Mouse (Mus musculus) heart, embryonic 15.5 days (tissue): ENCODE data around the gene Fam13a. TPM values are rescaled to one million over a fixed set of nuclear protein-coding genes. Genes with fewer than 3 reads are reported as not detected.
A peak's percentile ranks its signal among the peaks of the same experiment; 100 is the strongest.

Experiments used
- ATAC-seq: fragments of 200-750 bp; cut with Nextera tagmentation; replicated peaks from 2 replicates; pipeline ENCODE4 v1.8.0; 2017; ENCODE audit warnings: low read depth, moderate TSS enrichment; ENCODE audit not compliant: insufficient number of reproducible peaks, insufficient read depth, low FRiP score
- H3K27ac ChIP-seq: fragments of 300-500 bp; sonication (generic); 2 replicates; pipeline ENCODE4 v1.5.1; 2015; ENCODE audit warnings: mild to moderate bottlenecking, inconsistent platforms
- H3K27me3 ChIP-seq: fragments of 300-500 bp; sonication (generic); 2 replicates; pipeline ENCODE4 v1.6.1; 2015; ENCODE audit warnings: inconsistent platforms
- H3K36me3 ChIP-seq: fragments of 300-500 bp; sonication (generic); 2 replicates; pipeline ENCODE4 v1.6.1; 2015; ENCODE audit warnings: mild to moderate bottlenecking, inconsistent platforms
- H3K4me1 ChIP-seq: fragments of 300-500 bp; sonication (generic); replicated peaks from 2 replicates; pipeline ENCODE4 v1.6.1; 2015; ENCODE audit warnings: inconsistent platforms
- H3K4me2 ChIP-seq: fragments of 300-500 bp; sonication (generic); 2 replicates; pipeline ENCODE4 v1.6.1; 2015; ENCODE audit warnings: inconsistent platforms, mild to moderate bottlenecking, moderate library complexity
- H3K4me3 ChIP-seq: fragments of 300-500 bp; sonication (generic); 2 replicates; pipeline ENCODE4 v1.5.1; 2015; ENCODE audit warnings: mild to moderate bottlenecking, inconsistent platforms
- H3K9ac ChIP-seq: fragments of 300-500 bp; sonication (generic); 2 replicates; pipeline ENCODE4 v1.6.1; 2015; ENCODE audit warnings: mild to moderate bottlenecking, inconsistent platforms
- H3K9me3 ChIP-seq: fragments of 300-500 bp; sonication (generic); replicated peaks from 2 replicates; pipeline ENCODE4 v1.6.1; 2016; ENCODE audit warnings: inconsistent platforms
- WGBS: fragments of 180-500 bp; shearing (Covaris S2); methylation state at CpG from one replicate; pipeline ENCODE4 v1.1.7; 2015; ENCODE audit warnings: mixed read lengths; 5-methylcytosine and 5-hydroxymethylcytosine counted together
- polyA plus RNA-seq: library from polyadenylated mRNA; unstranded; fragments of >200 nt; fragmentation: Nextera tagmentation; extraction: Ambion mirVana; gene quantifications from 2 replicates; pipeline ENCODE4 v1.2.1, GENCODE M21; 2015

Fam13a gene
- polyA plus RNA-seq, 1 experiment from 2014 or later = 9.3 TPM

GRCm38 (mm10) chr6:58998528-58998927, 25.8 kb downstream of the Fam13a start:
- 57% methylated on average over 4 of the region's 4 CpGs for WGBS
- H3K27ac ChIP-seq = peak overlapping the region; percentile 68
- H3K9ac ChIP-seq = no peak overlapping the region
- no peaks in the 10 kb centered on the region for H3K27me3 ChIP-seq
- H3K4me1 ChIP-seq = peaks cover 13% of the 10 kb centered on the region
- H3K9me3 ChIP-seq = no peaks in the 10 kb centered on the region
- H3K36me3 ChIP-seq = no peaks in the 10 kb centered on the region
- H3K4me2 ChIP-seq = peak overlapping the region; percentile 26; the same call in 1 of the 2 replicates
- ATAC-seq = no peak
- no peak overlapping the region for H3K4me3 ChIP-seq

DNA sequence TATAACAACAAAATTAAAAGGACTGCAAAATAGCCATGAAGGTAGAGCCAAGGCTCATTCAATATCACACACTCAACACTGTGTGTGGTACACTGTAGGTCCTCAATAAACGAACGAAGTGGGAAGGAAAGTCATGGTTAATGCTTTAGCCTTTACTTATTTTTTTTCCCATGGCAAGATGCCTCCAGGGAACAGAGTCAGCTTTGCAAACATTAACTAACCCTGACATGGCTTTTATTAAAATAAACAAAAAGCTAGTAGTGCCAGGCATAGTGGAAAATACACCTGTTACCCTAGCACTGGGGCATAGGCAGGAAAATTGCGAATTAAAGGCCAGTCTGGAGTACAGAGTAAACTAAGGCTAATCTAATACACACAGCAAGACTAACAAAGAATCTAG, 35.2 kb downstream of the Fam13a start:
- H3K4me1 ChIP-seq = no peaks in the 10 kb centered on the region
- no peak overlapping the region for H3K27ac ChIP-seq
- no peaks in the 10 kb centered on the region for H3K27me3 ChIP-seq
- H3K9me3 ChIP-seq = no peaks in the 10 kb centered on the region
- H3K4me3 ChIP-seq = no peak overlapping the region
- no peak overlapping the region for H3K4me2 ChIP-seq
- WGBS = 81% methylated on average over 3 of the region's 3 CpGs
- H3K9ac ChIP-seq = no peak overlapping the region
- no peak for ATAC-seq
- no peaks in the 10 kb centered on the region for H3K36me3 ChIP-seq

- H3K4me3 ChIP-seq = no peak overlapping the region
- H3K36me3 ChIP-seq = no peaks in the 10 kb centered on the region
- WGBS = 84% methylated on average over 2 of the region's 2 CpGs
- ATAC-seq = no peak
- no peaks in the 10 kb centered on the region for H3K9me3 ChIP-seq
- H3K27ac ChIP-seq = no peak overlapping the region
- H3K4me1 ChIP-seq = no peaks in the 10 kb centered on the region
- H3K9ac ChIP-seq = no peak overlapping the region
- H3K4me2 ChIP-seq = no peak overlapping the region
- H3K27me3 ChIP-seq = no peaks in the 10 kb centered on the region
Observed at GRCm38 (mm10) chr6:58988706-58989105, 35.6 kb downstream of the Fam13a start.

DNA sequence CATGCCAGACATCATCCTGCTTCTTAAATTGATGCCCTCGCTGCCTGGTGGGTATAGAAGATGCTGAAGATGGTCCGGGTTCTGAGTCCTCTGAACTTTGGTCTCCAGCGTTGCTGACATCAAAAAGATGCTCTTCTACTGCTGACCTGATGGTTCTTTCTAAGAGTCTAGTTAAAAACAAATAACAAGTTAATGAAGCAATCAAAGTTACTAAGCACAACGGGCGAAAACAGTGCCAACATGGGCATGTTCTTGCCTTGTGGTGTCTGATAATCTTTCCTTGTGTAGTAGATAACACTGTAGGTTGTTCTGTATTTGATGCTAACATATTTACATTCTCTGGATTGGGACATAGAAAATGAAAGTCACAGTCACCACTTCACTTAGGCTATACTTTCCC, 37.2 kb downstream of the Fam13a start:
- WGBS = 87% methylated on average over 5 of the region's 5 CpGs
- Histone ChIP-seq H3K4me3 (no peak overlapping the region), H3K27ac (no peak overlapping the region), H3K9me3 (no peaks in the 10 kb centered on the region), H3K4me2 (no peak overlapping the region), H3K9ac (no peak overlapping the region), H3K27me3 (no peaks in the 10 kb centered on the region), H3K4me1 (no peaks in the 10 kb centered on the region), H3K36me3 (no peaks in the 10 kb centered on the region)
- no peak for ATAC-seq

- no peak for ATAC-seq
- H3K9me3 ChIP-seq = no peaks in the 10 kb centered on the region
- 82% methylated on average over 8 of the region's 8 CpGs for WGBS
Observed at GRCm38 (mm10) chr6:58985186-58985585, 39.2 kb downstream of the Fam13a start.

DNA sequence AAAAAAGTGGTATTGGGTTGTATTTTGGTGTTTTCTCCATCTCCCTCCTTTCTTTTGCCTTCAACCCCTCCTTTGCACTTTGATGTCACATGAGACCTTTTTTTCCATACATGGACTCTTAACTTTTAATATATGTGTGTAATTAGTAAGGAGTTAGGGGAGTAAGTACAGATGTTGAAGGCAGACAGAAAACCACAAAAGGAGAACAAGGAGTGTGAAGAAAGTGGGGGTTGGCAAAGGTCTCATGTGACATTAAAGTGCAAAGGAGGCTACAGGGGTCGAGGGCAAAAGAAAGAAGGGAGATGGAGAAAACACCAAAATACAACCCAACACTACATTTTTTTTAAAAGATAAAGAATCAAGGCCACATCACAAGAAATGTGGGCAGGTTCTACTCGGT, 49.1 kb downstream of the Fam13a start:
- H3K9me3 ChIP-seq = no peaks in the 10 kb centered on the region
- no peak overlapping the region for H3K27ac ChIP-seq
- H3K9ac ChIP-seq = no peak overlapping the region
- H3K36me3 ChIP-seq = no peaks in the 10 kb centered on the region
- H3K4me2 ChIP-seq = no peak overlapping the region
- no peak overlapping the region for H3K4me3 ChIP-seq
- H3K4me1 ChIP-seq = no peaks in the 10 kb centered on the region
- no peaks in the 10 kb centered on the region for H3K27me3 ChIP-seq
- 55% methylated on average over 2 of the region's 2 CpGs for WGBS
- no peak for ATAC-seq

More at GRCm38 (mm10) chr6:58985186-58985585, 39.2 kb downstream of the Fam13a start:
- Histone ChIP-seq H3K27ac (no peak overlapping the region), H3K4me1 (no peaks in the 10 kb centered on the region), H3K27me3 (no peaks in the 10 kb centered on the region), H3K36me3 (no peaks in the 10 kb centered on the region), H3K4me2 (no peak overlapping the region), H3K4me3 (no peak overlapping the region), H3K9ac (no peak overlapping the region)

GRCm38 (mm10) chr6:58974428-58974827, 49.9 kb downstream of the Fam13a start:
- no peak for ATAC-seq
- Histone ChIP-seq H3K36me3 (no peaks in the 10 kb centered on the region), H3K9me3 (no peaks in the 10 kb centered on the region), H3K27ac (no peak overlapping the region), H3K4me1 (no peaks in the 10 kb centered on the region), H3K27me3 (no peaks in the 10 kb centered on the region), H3K9ac (no peak overlapping the region), H3K4me2 (no peak overlapping the region), H3K4me3 (no peak overlapping the region)
- 91% methylated on average over 2 of the region's 2 CpGs for WGBS

- Histone ChIP-seq H3K27ac (no peak overlapping the region), H3K4me1 (no peaks in the 10 kb centered on the region), H3K4me3 (no peak overlapping the region), H3K9ac (no peak overlapping the region), H3K4me2 (no peak overlapping the region), H3K9me3 (no peaks in the 10 kb centered on the region), H3K36me3 (no peaks in the 10 kb centered on the region), H3K27me3 (no peaks in the 10 kb centered on the region)
- 78% methylated on average over 1 of the region's 1 CpGs for WGBS
- no peak for ATAC-seq
Observed at GRCm38 (mm10) chr6:58972873-58973272, 51.5 kb downstream of the Fam13a start.

GRCm38 (mm10) chr6:58968272-58968671, 56.1 kb downstream of the Fam13a start:
- no peak overlapping the region for H3K4me2 ChIP-seq
- no peaks in the 10 kb centered on the region for H3K36me3 ChIP-seq
- no peaks in the 10 kb centered on the region for H3K27me3 ChIP-seq
- no peak for ATAC-seq
- no peak overlapping the region for H3K27ac ChIP-seq
- H3K9ac ChIP-seq = no peak overlapping the region
- H3K9me3 ChIP-seq = no peaks in the 10 kb centered on the region
- 0 out of 2 replicates have a peak, but pooled peaks cover 5% of the 10 kb centered on the region for H3K4me1 ChIP-seq
- 82% methylated on average over 3 of the region's 3 CpGs for WGBS
- H3K4me3 ChIP-seq = no peak overlapping the region

- no peak overlapping the region for H3K4me3 ChIP-seq
- H3K9ac ChIP-seq = no peak overlapping the region
- no peak overlapping the region for H3K4me2 ChIP-seq
- ATAC-seq = no peak
- no peaks in the 10 kb centered on the region for H3K9me3 ChIP-seq
- 39% methylated on average over 12 of the region's 12 CpGs for WGBS
- H3K36me3 ChIP-seq = no peaks in the 10 kb centered on the region
- no peak overlapping the region for H3K27ac ChIP-seq
- no peaks in the 10 kb centered on the region for H3K27me3 ChIP-seq
- H3K4me1 ChIP-seq = 0 out of 2 replicates have a peak, but pooled peaks cover 5% of the 10 kb centered on the region
Observed at GRCm38 (mm10) chr6:58965071-58965831, 59.1 kb downstream of the Fam13a start.

DNA sequence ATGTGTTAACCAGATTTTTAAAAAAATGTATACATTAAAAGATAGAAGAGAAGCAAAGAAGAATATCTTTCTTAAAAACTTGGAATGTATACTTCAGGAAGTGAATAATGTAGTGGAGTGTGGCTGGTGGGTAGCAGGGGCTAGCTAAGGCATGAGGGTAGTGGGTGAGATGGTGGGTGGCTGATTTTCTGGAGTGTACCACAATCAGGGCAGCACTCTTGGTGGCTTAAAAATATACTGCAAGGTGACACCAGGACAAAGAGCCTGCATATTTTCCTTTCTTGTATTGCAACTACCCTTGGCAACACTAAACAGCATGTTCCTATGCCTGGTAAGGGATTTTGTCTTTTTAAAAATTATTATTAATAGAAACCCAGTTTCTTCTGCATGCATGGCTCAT, 59.8 kb downstream of the Fam13a start:
- Histone ChIP-seq H3K4me3 (no peak overlapping the region), H3K4me2 (no peak overlapping the region), H3K27ac (no peak overlapping the region), H3K9ac (no peak overlapping the region), H3K9me3 (no peaks in the 10 kb centered on the region), H3K27me3 (no peaks in the 10 kb centered on the region), H3K36me3 (no peaks in the 10 kb centered on the region), H3K4me1 (0 out of 2 replicates have a peak, but pooled peaks cover 5% of the 10 kb centered on the region)
- no peak for ATAC-seq

DNA sequence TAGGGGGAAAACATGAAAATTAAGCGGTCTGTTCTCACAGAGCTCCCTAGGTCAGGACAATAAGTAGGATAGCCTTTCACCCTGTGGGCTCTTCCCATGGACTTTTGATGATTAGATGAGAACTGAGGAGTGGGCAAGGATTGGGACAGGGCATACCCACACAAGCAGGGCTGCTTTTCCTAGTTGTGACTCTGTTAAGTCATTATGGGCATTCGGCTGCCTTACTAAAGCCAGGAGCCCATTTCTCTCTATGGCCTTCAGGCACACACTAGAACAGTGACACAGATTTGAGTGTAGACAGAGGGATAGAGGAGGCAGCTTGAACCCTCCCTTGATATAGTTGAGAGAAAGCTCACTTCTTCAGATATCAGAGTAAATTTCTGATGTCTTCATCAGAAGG, 60.3 kb downstream of the Fam13a start:
- no peaks in the 10 kb centered on the region for H3K9me3 ChIP-seq
- no peaks in the 10 kb centered on the region for H3K36me3 ChIP-seq
- H3K9ac ChIP-seq = no peak overlapping the region
- no peaks in the 10 kb centered on the region for H3K27me3 ChIP-seq
- H3K4me3 ChIP-seq = no peak overlapping the region
- 0 out of 2 replicates have a peak, but pooled peaks cover 5% of the 10 kb centered on the region for H3K4me1 ChIP-seq
- no peak overlapping the region for H3K4me2 ChIP-seq
- ATAC-seq = no peak
- 90% methylated on average over 2 of the region's 2 CpGs for WGBS
- no peak overlapping the region for H3K27ac ChIP-seq
